Mouse (Mus musculus) G1E (cell line): ENCODE measurements around the gene Myo1c.

Experiments
- CTCF ChIP-seq: IDR thresholded peaks from 2 replicates; pipeline ENCODE4 v1.5.1; 2012; ENCODE audit warnings: low read depth, low read length, inconsistent platforms, mixed read lengths
- GATA1 ChIP-seq: IDR thresholded peaks from 2 replicates; pipeline ENCODE4 v1.6.1; 2012; ENCODE audit warnings: borderline replicate concordance, low read length, inconsistent platforms, mixed read lengths

GRCm38 (mm10) chr11:75660081-75660590 is 9.8 kb downstream of the Myo1c start:
- no peak for TF ChIP-seq CTCF
- no peak for TF ChIP-seq GATA1
